ENCODE assay signal across 33 mouse cellular contexts in the genomic region with DNA sequence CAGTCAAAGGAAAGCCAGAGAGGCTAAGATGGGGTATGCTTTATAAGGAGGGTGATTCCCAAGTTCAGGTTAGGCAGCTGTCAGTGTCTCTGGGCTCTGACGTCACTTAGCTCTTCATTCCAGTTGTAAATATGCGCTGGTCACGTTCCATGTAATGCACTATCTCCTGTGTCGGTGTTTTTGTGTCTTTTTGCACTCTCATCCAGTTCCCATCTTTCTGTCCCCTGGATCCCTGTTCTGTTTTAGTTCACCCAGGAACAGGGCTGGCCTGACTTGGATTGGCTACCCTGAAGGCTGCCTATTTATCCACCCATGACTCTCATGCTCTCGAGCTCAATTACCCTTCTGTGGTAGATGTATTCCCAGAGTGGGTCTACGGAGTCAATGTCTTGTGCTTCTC.
"Had no signal": no experiment of that assay in that cellular context is flagged by ENCODE, and none has a peak within 500 bp of the region (broad histone marks: within the 10 kb centered on the region; RNA-seq: fewer than 3 reads in every experiment).

No protein-coding gene starts in this region.

- H3K27me3 ChIP-seq: heart, embryonic 12.5 days; heart, embryonic 13.5 days; heart, embryonic 15.5 days; hindbrain, embryonic 12.5 days; hindbrain, embryonic 13.5 days; hindbrain, embryonic 15.5 days; intestine, embryonic 15.5 days; kidney, embryonic 15.5 days had no signal

- DNase-seq: heart, postnatal 10 days; heart, postnatal 14 days; heart, postnatal 36 days; heart, postnatal 4 days; kidney, adult 11 months; kidney, adult 18-20 months; kidney, adult 2 months; kidney, adult 8-10 months; kidney, adult 9 months; kidney, postnatal 10 days; kidney, postnatal 14 days; kidney, postnatal 25 days; kidney, postnatal 36 days; layer of hippocampus, adult 9-11 months; layer of hippocampus, postnatal 36 days had no signal

- H3K9ac ChIP-seq: heart, embryonic 12.5 days; heart, embryonic 13.5 days; heart, embryonic 15.5 days; hindbrain, embryonic 12.5 days; hindbrain, embryonic 13.5 days; hindbrain, embryonic 14.5 days; hindbrain, embryonic 15.5 days; intestine, embryonic 15.5 days; kidney, embryonic 15.5 days had no signal

- H3K4me1 ChIP-seq: heart, embryonic 12.5 days; heart, embryonic 13.5 days; heart, embryonic 15.5 days; hindbrain, embryonic 15.5 days; intestine, embryonic 15.5 days had no signal

- H3K4me2 ChIP-seq: heart, embryonic 11.5 days; heart, embryonic 12.5 days; heart, embryonic 13.5 days; heart, embryonic 15.5 days; hindbrain, embryonic 12.5 days; hindbrain, embryonic 13.5 days; hindbrain, embryonic 14.5 days; hindbrain, embryonic 15.5 days; intestine, embryonic 15.5 days; kidney, embryonic 15.5 days had no signal

- H3K36me3 ChIP-seq: heart, embryonic 12.5 days; heart, embryonic 13.5 days; heart, embryonic 15.5 days; hindbrain, embryonic 10.5 days; hindbrain, embryonic 12.5 days; hindbrain, embryonic 13.5 days; hindbrain, embryonic 15.5 days; intestine, embryonic 15.5 days; kidney, embryonic 15.5 days had no signal

- H3K27ac ChIP-seq: heart, embryonic 13.5 days; heart, embryonic 15.5 days; hindbrain, embryonic 10.5 days; hindbrain, embryonic 12.5 days; hindbrain, embryonic 13.5 days; hindbrain, embryonic 15.5 days; hindbrain, postnatal 0 days; intestine, embryonic 15.5 days; kidney, embryonic 15.5 days; kidney, postnatal 0 days; layer of hippocampus, adult 2 months had no signal

- H3K9me3 ChIP-seq: heart, embryonic 12.5 days; heart, embryonic 13.5 days; heart, embryonic 15.5 days; hindbrain, embryonic 10.5 days; hindbrain, embryonic 12.5 days; hindbrain, embryonic 13.5 days; hindbrain, embryonic 15.5 days; intestine, embryonic 15.5 days; kidney, embryonic 15.5 days had no signal

- ATAC-seq: hindbrain, embryonic 16.5 days; hindbrain, postnatal 0 days; inflammation-experienced regulatory T-cells, adult 6 months; intestine, embryonic 15.5 days; intestine, embryonic 16.5 days; intestine, postnatal 0 days had no signal

- H3K4me3 ChIP-seq: heart, embryonic 12.5 days; heart, embryonic 13.5 days; heart, embryonic 15.5 days; hindbrain, embryonic 10.5 days; hindbrain, embryonic 12.5 days; hindbrain, embryonic 13.5 days; hindbrain, embryonic 15.5 days; intestine, embryonic 15.5 days; kidney, embryonic 15.5 days; layer of hippocampus, adult 2 months had no signal
